Mouse (Mus musculus) MEL (cell line): Measurements from ENCODE around the gene Zfp462. TPM values are rescaled to one million over a fixed set of nuclear protein-coding genes. Genes with fewer than 3 reads are reported as not detected.

Source experiments
- DNase-seq: peaks from one replicate; pipeline ENCODE4 v3.0.0; 2011; ENCODE audit warnings: low read depth, low spot score
- H3K27ac ChIP-seq: 2 replicates; pipeline ENCODE4 v1.5.1; 2012; ENCODE audit warnings: low read depth, mild to moderate bottlenecking, control low read depth, low read length, moderate library complexity; ENCODE audit not compliant: control insufficient read depth
- H3K27me3 ChIP-seq, 2 experiments: fragments of 150-350 bp in 1 of 2; sonication (generic) in 1 of 2; 2 replicates each; pipeline ENCODE4 v1.6.1; 2012; ENCODE audit warnings: low read length in 2 of 2, mild to moderate bottlenecking in 2 of 2, improper control_type of control experiment in 1 of 2, moderate library complexity in 1 of 2; ENCODE audit not compliant: insufficient read depth in 2 of 2, control insufficient read depth in 1 of 2
- H3K36me3 ChIP-seq, 2 experiments: 2 replicates each; pipeline ENCODE4 v1.6.1; 2012 to 2014; ENCODE audit warnings: low read length in 2 of 2, improper control_type of control experiment in 1 of 2, inconsistent platforms in 1 of 2, mild to moderate bottlenecking in 1 of 2; ENCODE audit not compliant: insufficient read depth in 2 of 2, control insufficient read depth in 1 of 2
- H3K4me1 ChIP-seq, 2 experiments: fragments of 150-350 bp in 1 of 2; sonication (generic) in 1 of 2; 2 replicates each; pipeline ENCODE4 v1.6.1; 2012; ENCODE audit warnings: low read length in 2 of 2, improper control_type of control experiment in 1 of 2, mild to moderate bottlenecking in 1 of 2; ENCODE audit not compliant: insufficient read depth in 2 of 2, control insufficient read depth in 1 of 2
- H3K4me3 ChIP-seq, 2 experiments: fragments of 150-350 bp in 1 of 2; sonication (generic) in 1 of 2; 2 replicates each; pipeline ENCODE4 v1.5.1; 2012; ENCODE audit warnings: low read depth in 2 of 2, low read length in 2 of 2, mild to moderate bottlenecking in 2 of 2, moderate library complexity in 2 of 2, control low read depth in 1 of 2, improper control_type of control experiment in 1 of 2; ENCODE audit not compliant: control insufficient read depth in 1 of 2, insufficient read depth in 1 of 2
- H3K79me2 ChIP-seq: 2 replicates; pipeline ENCODE4 v1.6.1; 2012; ENCODE audit warnings: mild to moderate bottlenecking, low read length, moderate library complexity; ENCODE audit not compliant: control insufficient read depth, poor library complexity, insufficient read depth
- H3K9ac ChIP-seq: 2 replicates; pipeline ENCODE4 v1.6.1; 2012; ENCODE audit warnings: low read depth, mild to moderate bottlenecking, control low read depth, low read length, moderate library complexity; ENCODE audit not compliant: control insufficient read depth, poor library complexity, severe bottlenecking
- H3K9me3 ChIP-seq: fragments of 150-350 bp; sonication (generic); replicated peaks from 2 replicates; pipeline ENCODE4 v1.6.1; 2012; ENCODE audit warnings: mild to moderate bottlenecking, low read length, improper control_type of control experiment, moderate library complexity; ENCODE audit not compliant: insufficient read depth
- BHLHE40 ChIP-seq: IDR thresholded peaks from 2 replicates; pipeline ENCODE4 v1.6.1; 2012; ENCODE audit warnings: low read depth, mild to moderate bottlenecking, inconsistent platforms, low read length, improper control_type of control experiment, borderline replicate concordance
- CHD1 ChIP-seq: IDR thresholded peaks from 2 replicates; pipeline ENCODE4 v1.6.1; 2012; ENCODE audit warnings: low read depth, mild to moderate bottlenecking, inconsistent platforms, low read length, improper control_type of control experiment
- CTCF ChIP-seq, 3 experiments: IDR thresholded peaks in 2 of 3; conservative IDR thresholded peaks in 1 of 3; 2 replicates each; pipeline ENCODE4 v1.5.1; 2011 to 2012; ENCODE audit warnings: low read length in 3 of 3, low read depth in 2 of 3, mild to moderate bottlenecking in 2 of 3, improper control_type of control experiment in 1 of 3, inconsistent platforms in 1 of 3, mixed read lengths in 1 of 3, moderate library complexity in 1 of 3; ENCODE audit not compliant: control insufficient read depth in 1 of 3, insufficient read depth in 1 of 3, poor library complexity in 1 of 3, severe bottlenecking in 1 of 3
- E2F4 ChIP-seq: IDR thresholded peaks from 2 replicates; pipeline ENCODE4 v1.6.1; 2011; ENCODE audit warnings: low read depth, low read length, improper control_type of control experiment, borderline replicate concordance
- EP300 ChIP-seq, 2 experiments: IDR thresholded peaks; 2 replicates each; pipeline ENCODE4 v1.6.1; 2011; ENCODE audit warnings: improper control_type of control experiment in 2 of 2, low read length in 2 of 2, low read depth in 1 of 2, mild to moderate bottlenecking in 1 of 2
- GABPA ChIP-seq: IDR thresholded peaks from 2 replicates; pipeline ENCODE4 v1.6.1; 2012; ENCODE audit warnings: low read depth, mild to moderate bottlenecking, inconsistent platforms, low read length, improper control_type of control experiment, moderate library complexity
- GATA1 ChIP-seq: IDR thresholded peaks from 2 replicates; pipeline ENCODE4 v1.6.1; 2011; ENCODE audit warnings: low read depth, low read length, improper control_type of control experiment
- JUND ChIP-seq: IDR thresholded peaks from 2 replicates; pipeline ENCODE4 v1.6.1; 2011; ENCODE audit warnings: low read depth, mild to moderate bottlenecking, improper control_type of control experiment, low read length
- MAFK ChIP-seq: IDR thresholded peaks from 2 replicates; pipeline ENCODE4 v1.6.1; 2011; ENCODE audit warnings: low read depth, mild to moderate bottlenecking, low read length, improper control_type of control experiment, borderline replicate concordance
- MXI1 ChIP-seq: IDR thresholded peaks from 2 replicates; pipeline ENCODE4 v1.6.1; 2011; ENCODE audit warnings: mild to moderate bottlenecking, low read depth, low read length, improper control_type of control experiment
- MYB ChIP-seq: IDR thresholded peaks from 2 replicates; pipeline ENCODE4 v1.6.1; 2011; ENCODE audit warnings: mild to moderate bottlenecking, low read depth, low read length, improper control_type of control experiment
- NELFE ChIP-seq: IDR thresholded peaks from 2 replicates; pipeline ENCODE4 v1.6.1; 2011; ENCODE audit warnings: low read depth, low read length, improper control_type of control experiment
- POLR2A ChIP-seq, 2 experiments: IDR thresholded peaks; 2 replicates each; pipeline ENCODE4 v1.6.1; 2011 to 2012; ENCODE audit warnings: low read length in 2 of 2, mild to moderate bottlenecking in 2 of 2, control low read depth in 1 of 2, improper control_type of control experiment in 1 of 2, low read depth in 1 of 2, moderate library complexity in 1 of 2; ENCODE audit not compliant: control insufficient read depth in 1 of 2, insufficient read depth in 1 of 2, poor library complexity in 1 of 2
- POLR2AphosphoS2 ChIP-seq: IDR thresholded peaks from 2 replicates; pipeline ENCODE4 v1.6.1; 2011; ENCODE audit warnings: low read length, improper control_type of control experiment
- POLR2AphosphoS5 ChIP-seq: IDR thresholded peaks from 2 replicates; pipeline ENCODE4 v1.6.1; 2012; ENCODE audit warnings: low read depth, borderline replicate concordance, mild to moderate bottlenecking, inconsistent platforms, low read length, moderate library complexity, mixed read lengths
- TBP ChIP-seq: IDR thresholded peaks from 2 replicates; pipeline ENCODE4 v1.8.0; 2011; ENCODE audit warnings: low read depth, low read length, improper control_type of control experiment
- TCF12 ChIP-seq: IDR thresholded peaks from 2 replicates; pipeline ENCODE4 v1.6.1; 2014; ENCODE audit warnings: low read depth, mild to moderate bottlenecking, inconsistent platforms, low read length, improper control_type of control experiment, moderate library complexity
- ZC3H11A ChIP-seq: IDR thresholded peaks from 2 replicates; pipeline ENCODE4 v1.6.1; 2012; ENCODE audit warnings: low read depth, mild to moderate bottlenecking, inconsistent platforms, low read length, improper control_type of control experiment
- ZNF384 ChIP-seq: IDR thresholded peaks from 2 replicates; pipeline ENCODE4 v1.6.1; 2012; ENCODE audit warnings: low read depth, mild to moderate bottlenecking, inconsistent platforms, low read length, improper control_type of control experiment
- polyA plus RNA-seq, 2 experiments: library from polyadenylated mRNA; stranded (reverse) in 1 of 2; unstranded in 1 of 2; fragments of >175 nt in 1 of 2; fragments of >200 nt in 1 of 2; gene quantifications; 2 replicates each; pipeline versions ENCODE4 v1.2.1 to v1.2.4; 2012; ENCODE audit warnings: low replicate concordance in 2 of 2, low read depth in 1 of 2; ENCODE audit not compliant: insufficient read length in 2 of 2, insufficient read depth in 1 of 2, missing spikeins in 1 of 2
- total RNA-seq: library from RNA; depleted of rRNA; stranded (reverse); fragments of 300-350 nt; gene quantifications from 2 replicates; pipeline ENCODE4 v1.2.3, GENCODE M21; 2012

The Zfp462 gene
- total and polyA plus RNA-seq, 3 experiments = not detected

- Histone ChIP-seq H3K4me1 (no peaks in the 10 kb centered on the region), H3K79me2 (no peaks in the 10 kb centered on the region), H3K9me3 (no peaks in the 10 kb centered on the region), H3K27ac (no peak overlapping the region), H3K27me3 (no peaks in the 10 kb centered on the region), H3K4me3 (no peak overlapping the region), H3K36me3 (no peaks in the 10 kb centered on the region), H3K9ac (no peak overlapping the region)
- DNase-seq = no peak
- TF ChIP-seq CTCF (IDR thresholded peaks at IDR 0.05 in 2 of 3, conservative IDR thresholded peaks at IDR 0.05 in 1 of 3; ENCODE audit: control insufficient read depth in 1 of 3, insufficient read depth in 1 of 3, low read depth in 2 of 3, low read length in 3 of 3, poor library complexity in 1 of 3, severe bottlenecking in 1 of 3) = no peak
- TF ChIP-seq BHLHE40 = no peak
- TF ChIP-seq MYB = no peak
- no peak for TF ChIP-seq MXI1
- TF ChIP-seq TCF12 = no peak
- TF ChIP-seq TBP = no peak
- TF ChIP-seq EP300 (IDR thresholded peaks at IDR 0.05; ENCODE audit: low read depth in 1 of 2, low read length in 2 of 2) = no peak
- no peak for TF ChIP-seq POLR2AphosphoS5
Observed at GRCm38 (mm10) chr4:54972827-54973560, 28.1 kb downstream of the Zfp462 start.

- TF ChIP-seq NELFE = no peak
- H3K36me3 ChIP-seq = no peaks in the 10 kb centered on the region
- no peak overlapping the region for H3K9ac ChIP-seq
- H3K4me1 ChIP-seq = no peaks in the 10 kb centered on the region
- no peaks in the 10 kb centered on the region for H3K79me2 ChIP-seq
- H3K27me3 ChIP-seq = no peaks in the 10 kb centered on the region
- no peak for DNase-seq
- no peak overlapping the region for H3K27ac ChIP-seq
- no peak overlapping the region for H3K4me3 ChIP-seq
- H3K9me3 ChIP-seq = no peaks in the 10 kb centered on the region
Observed at GRCm38 (mm10) chr4:54979771-54980472, 35.1 kb downstream of the Zfp462 start.

- TF ChIP-seq ZNF384 = no peak
- TF ChIP-seq POLR2AphosphoS2 = no peak
- TF ChIP-seq CTCF (IDR thresholded peaks at IDR 0.05 in 2 of 3, conservative IDR thresholded peaks at IDR 0.05 in 1 of 3; ENCODE audit: control insufficient read depth in 1 of 3, insufficient read depth in 1 of 3, low read depth in 2 of 3, low read length in 3 of 3, poor library complexity in 1 of 3, severe bottlenecking in 1 of 3) = no peak
- TF ChIP-seq EP300 (IDR thresholded peaks at IDR 0.05; ENCODE audit: low read depth in 1 of 2, low read length in 2 of 2) = no peak
- TF ChIP-seq E2F4 = no peak
- TF ChIP-seq JUND = no peak
- TF ChIP-seq ZC3H11A = no peak
- TF ChIP-seq BHLHE40 = no peak
- no peak for TF ChIP-seq MAFK
- no peak for TF ChIP-seq GATA1
- TF ChIP-seq CHD1 = no peak
- TF ChIP-seq POLR2A (IDR thresholded peaks at IDR 0.05; ENCODE audit: control insufficient read depth in 1 of 2, insufficient read depth in 1 of 2, low read depth in 1 of 2, low read length in 2 of 2, poor library complexity in 1 of 2) = no peak
- TF ChIP-seq GABPA = no peak
- no peak for DNase-seq
- no peaks in the 10 kb centered on the region for H3K4me1 ChIP-seq
- H3K79me2 ChIP-seq = no peaks in the 10 kb centered on the region
- H3K9ac ChIP-seq = no peak overlapping the region
- no peaks in the 10 kb centered on the region for H3K27me3 ChIP-seq
- H3K27ac ChIP-seq = no peak overlapping the region
- H3K4me3 ChIP-seq = no peak overlapping the region
- H3K36me3 ChIP-seq = no peaks in the 10 kb centered on the region
- H3K9me3 ChIP-seq = no peaks in the 10 kb centered on the region
Observed at GRCm38 (mm10) chr4:54984502-54984901, 39.7 kb downstream of the Zfp462 start.
